Mouse (Mus musculus) T-helper 1 cell (primary cell): ENCODE data around the gene Slain2.
"Not testable (repeated sequence)": the region's sequence is repeated elsewhere in the genome, so short reads cannot be mapped to it uniquely, and the experiment has no call there.

Source experiments
- in situ Hi-C: fragments of 300-600 bp; cut with MboI, MseI; formaldehyde crosslinking; loops from one replicate; pipeline ENCODE4 v1.15.1; 2025; ENCODE audit warnings: high pct_unique_total_duplicates

Slain2 gene

GRCm38 (mm10) chr5:72899255-72899654 is 14.8 kb upstream of the Slain2 start:
- in situ Hi-C loops, result loop anchor here (10.0 kb wide), 1 partner anchor 486 kb away; no protein-coding TSS in a partner anchor

GRCm38 (mm10) chr5:72901866-72902265 is 12.2 kb upstream of the Slain2 start:
- in situ Hi-C loops, result no loop called here

GRCm38 (mm10) chr5:72902312-72902711 is 11.8 kb upstream of the Slain2 start:
- in situ Hi-C loops, result no loop called here

GRCm38 (mm10) chr5:72902876-72903516 is 11.1 kb upstream of the Slain2 start:
- in situ Hi-C loops, result no loop called here

- in situ Hi-C loops, result no loop called here
Measured at GRCm38 (mm10) chr5:72904903-72905790, 9.0 kb upstream of the Slain2 start.

- in situ Hi-C loops, result no loop called here
Measured at GRCm38 (mm10) chr5:72907402-72907801, 6.7 kb upstream of the Slain2 start.

GRCm38 (mm10) chr5:72908324-72908936 is 5.7 kb upstream of the Slain2 start:
- in situ Hi-C loops, result no loop called here

- in situ Hi-C loops, result no loop called here
Measured at GRCm38 (mm10) chr5:72909363-72909762, 4.7 kb upstream of the Slain2 start.

GRCm38 (mm10) chr5:72910373-72910772 is 3.7 kb upstream of the Slain2 start:
- in situ Hi-C loops, result no loop called here

- in situ Hi-C loops, result no loop called here
Measured at GRCm38 (mm10) chr5:72911284-72911683, 2.8 kb upstream of the Slain2 start.

- in situ Hi-C loops, result no loop called here
Measured at GRCm38 (mm10) chr5:72914633-72915561, 793 bp downstream of the Slain2 start.

- in situ Hi-C loops, result no loop called here
Measured at GRCm38 (mm10) chr5:72916048-72916447, 1.9 kb downstream of the Slain2 start.

GRCm38 (mm10) chr5:72916851-72917250 is 2.7 kb downstream of the Slain2 start:
- in situ Hi-C loops, result no loop called here

- in situ Hi-C loops, result no loop called here
Measured at GRCm38 (mm10) chr5:72920416-72920815, 6.3 kb downstream of the Slain2 start.

GRCm38 (mm10) chr5:72921171-72921570 is 7.1 kb downstream of the Slain2 start:
- in situ Hi-C loops, result no loop called here

GRCm38 (mm10) chr5:72922796-72923195 is 8.7 kb downstream of the Slain2 start:
- in situ Hi-C loops, result no loop called here

GRCm38 (mm10) chr5:72927074-72927473 is 13.0 kb downstream of the Slain2 start:
- in situ Hi-C loops, result no loop called here

GRCm38 (mm10) chr5:72933026-72933675 is 19.0 kb downstream of the Slain2 start:
- in situ Hi-C loops, result no loop called here

GRCm38 (mm10) chr5:72938421-72938820 is 24.3 kb downstream of the Slain2 start:
- in situ Hi-C loops, result not testable (repeated sequence)

- in situ Hi-C loops, result no loop called here
Measured at GRCm38 (mm10) chr5:72939311-72939710, 25.2 kb downstream of the Slain2 start.

- in situ Hi-C loops, result no loop called here
Measured at GRCm38 (mm10) chr5:72940906-72941432, 26.9 kb downstream of the Slain2 start.
